Mouse (Mus musculus) forebrain, embryonic 14.5 days (tissue): Measurements from ENCODE around the gene Erc2. TPM values are rescaled to one million over a fixed set of nuclear protein-coding genes. Genes with fewer than 3 reads are reported as not detected.

Experiments
- ATAC-seq: fragments of 200-750 bp; cut with Nextera tagmentation; 2 replicates; pipeline ENCODE4 v1.8.0; 2017; ENCODE audit warnings: mild to moderate bottlenecking, moderate library complexity
- DNase-seq: peaks from one replicate; pipeline ENCODE4 v3.0.0-alpha.2; 2015; ENCODE audit warnings: low spot score
- H3K27ac ChIP-seq: fragments of 300-500 bp; sonication (generic); 2 replicates; pipeline ENCODE4 v1.5.1; 2014; ENCODE audit warnings: low read depth, mild to moderate bottlenecking, control low read depth, low read length, moderate library complexity
- H3K27me3 ChIP-seq: fragments of 300-500 bp; sonication (generic); replicated peaks from 2 replicates; pipeline ENCODE4 v1.6.1; 2014; ENCODE audit warnings: low read length, control low read depth, mixed read lengths; ENCODE audit not compliant: control insufficient read depth, insufficient read depth
- H3K36me3 ChIP-seq: fragments of 300-500 bp; sonication (generic); 2 replicates; pipeline ENCODE4 v1.6.1; 2014; ENCODE audit warnings: low read length, control low read depth; ENCODE audit not compliant: control insufficient read depth, insufficient read depth
- H3K4me1 ChIP-seq: fragments of 300-500 bp; sonication (generic); 2 replicates; pipeline ENCODE4 v1.6.1; 2014; ENCODE audit warnings: antibody characterized with exemption, low read length, control low read depth; ENCODE audit not compliant: control insufficient read depth, insufficient read depth
- H3K4me2 ChIP-seq: fragments of 300-500 bp; sonication (generic); 2 replicates; pipeline ENCODE4 v1.6.1; 2014; ENCODE audit warnings: mild to moderate bottlenecking, control low read depth, low read length
- H3K4me3 ChIP-seq: fragments of 300-500 bp; sonication (generic); 2 replicates; pipeline ENCODE4 v1.5.1; 2014; ENCODE audit warnings: low read depth, low read length, control low read depth
- H3K9ac ChIP-seq: fragments of 300-500 bp; sonication (generic); 2 replicates; pipeline ENCODE4 v1.6.1; 2014; ENCODE audit warnings: mild to moderate bottlenecking, low read length, control low read depth, moderate library complexity
- H3K9me3 ChIP-seq: fragments of 300-500 bp; sonication (generic); replicated peaks from 2 replicates; pipeline ENCODE4 v1.6.1; 2016; ENCODE audit warnings: low read length, control low read depth, mixed read lengths; ENCODE audit not compliant: control insufficient read depth
- WGBS: fragments of 180-500 bp; shearing (Covaris S2); extraction: QIAGEN DNeasy Blood & Tissue Kit; methylation state at CpG from one replicate; pipeline ENCODE4 v1.1.7; 2014; 5-methylcytosine and 5-hydroxymethylcytosine counted together
- polyA plus RNA-seq: library from polyadenylated mRNA; unstranded; fragments of >200 nt; fragmentation: Nextera tagmentation; extraction: Ambion mirVana; gene quantifications from 2 replicates; pipeline ENCODE4 v1.2.1, GENCODE M21; 2014

Erc2 gene
- polyA plus RNA-seq, 1 experiment from 2014 or later, result 40.6 TPM

GRCm38 (mm10) chr14:27674096-27674495 is 51.9 kb downstream of the Erc2 start:
- Histone ChIP-seq H3K4me2 (no peak overlapping the region), H3K27me3 (no peaks in the 10 kb centered on the region), H3K4me1 (no peaks in the 10 kb centered on the region), H3K4me3 (no peak overlapping the region), H3K9me3 (no peaks in the 10 kb centered on the region), H3K27ac (no peak overlapping the region), H3K36me3 (no peaks in the 10 kb centered on the region), H3K9ac (no peak overlapping the region)
- no peak for ATAC-seq
- DNase-seq, result no peak
- 86% methylated on average over 4 of the region's 4 CpGs for WGBS

DNA sequence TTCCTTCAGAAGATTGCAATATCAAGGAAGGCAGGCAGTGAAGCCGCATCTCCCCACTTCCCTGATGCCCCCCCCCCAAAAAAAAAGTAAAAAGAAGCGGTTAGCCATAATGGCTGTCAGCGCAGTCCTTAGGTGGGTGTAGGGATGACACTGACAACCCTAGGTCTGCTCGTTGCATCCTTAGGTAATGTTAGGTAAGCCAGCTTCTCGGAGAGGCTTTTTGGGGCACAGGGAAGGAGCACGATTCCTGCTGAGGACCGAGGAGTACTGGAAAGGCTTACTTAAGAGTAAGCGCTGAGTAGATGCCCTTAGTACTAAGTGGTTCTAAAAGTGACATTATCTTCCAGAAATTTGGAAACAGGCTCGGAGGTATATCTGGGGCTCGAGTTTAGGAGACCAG is 52.3 kb downstream of the Erc2 start:
- no peak overlapping the region for H3K4me3 ChIP-seq
- DNase-seq (no peak), ATAC-seq (no peak)
- no peaks in the 10 kb centered on the region for H3K36me3 ChIP-seq
- H3K4me2 ChIP-seq, result no peak overlapping the region
- H3K27ac ChIP-seq, result no peak overlapping the region
- 90% methylated on average over 10 of the region's 10 CpGs for whole genome bisulfite sequencing
- no peak overlapping the region for H3K9ac ChIP-seq
- H3K9me3 ChIP-seq, result no peaks in the 10 kb centered on the region
- no peaks in the 10 kb centered on the region for H3K27me3 ChIP-seq
- H3K4me1 ChIP-seq, result no peaks in the 10 kb centered on the region

- WGBS, result 95% methylated on average over 6 of the region's 6 CpGs
- no peaks in the 10 kb centered on the region for H3K36me3 ChIP-seq
- no peak for ATAC-seq
These were observed 52.8 kb downstream of the Erc2 start for GRCm38 (mm10) chr14:27675071-27675470.

GRCm38 (mm10) chr14:27682368-27683052 is 60.3 kb downstream of the Erc2 start:
- H3K9me3 ChIP-seq, result no peaks in the 10 kb centered on the region
- ATAC-seq, result no peak
- no peak overlapping the region for H3K27ac ChIP-seq
- WGBS, result 92% methylated on average over 3 of the region's 3 CpGs
- no peaks in the 10 kb centered on the region for H3K36me3 ChIP-seq
- H3K4me3 ChIP-seq, result no peak overlapping the region
- H3K4me1 ChIP-seq, result no peaks in the 10 kb centered on the region
- no peak overlapping the region for H3K4me2 ChIP-seq
- no peak for DNase-seq
- no peak overlapping the region for H3K9ac ChIP-seq
- no peaks in the 10 kb centered on the region for H3K27me3 ChIP-seq

More at GRCm38 (mm10) chr14:27675071-27675470, 52.8 kb downstream of the Erc2 start:
- no peak for DNase-seq
- H3K9me3 ChIP-seq, result no peaks in the 10 kb centered on the region
- H3K4me2 ChIP-seq, result no peak overlapping the region
- no peak overlapping the region for H3K9ac ChIP-seq
- no peak overlapping the region for H3K4me3 ChIP-seq
- H3K4me1 ChIP-seq, result no peaks in the 10 kb centered on the region
- H3K27me3 ChIP-seq, result no peaks in the 10 kb centered on the region
- no peak overlapping the region for H3K27ac ChIP-seq

DNA sequence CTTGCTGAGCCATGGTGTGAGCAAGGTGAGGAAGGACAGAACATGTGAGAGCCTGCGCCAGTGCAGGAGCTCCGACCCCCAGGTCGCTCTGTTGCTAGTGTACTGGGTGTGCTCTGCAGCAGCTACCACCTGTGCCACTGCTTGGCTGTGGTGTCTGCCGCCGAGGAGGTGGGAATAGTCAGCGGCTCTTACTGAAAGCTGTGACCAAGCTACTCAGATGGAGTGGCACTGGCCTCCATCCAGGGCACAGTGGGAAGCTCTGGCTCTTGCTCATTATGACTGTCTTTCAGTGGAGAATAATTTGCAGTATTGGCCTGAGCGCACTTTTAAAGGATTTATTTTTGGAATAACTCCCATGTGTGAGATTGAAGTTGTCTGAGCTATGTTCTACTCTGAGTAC is 73.6 kb downstream of the Erc2 start:
- no peak overlapping the region for H3K4me2 ChIP-seq
- H3K36me3 ChIP-seq, result no peaks in the 10 kb centered on the region
- DNase-seq, result peak; percentile 71
- H3K4me1 ChIP-seq, result 0 out of 2 replicates have a peak, but pooled peaks cover 4% of the 10 kb centered on the region
- H3K27ac ChIP-seq, result no peak overlapping the region
- no peak overlapping the region for H3K4me3 ChIP-seq
- H3K27me3 ChIP-seq, result no peaks in the 10 kb centered on the region
- no peak for ATAC-seq
- WGBS, result 75% methylated on average over 7 of the region's 7 CpGs
- no peak overlapping the region for H3K9ac ChIP-seq
- no peaks in the 10 kb centered on the region for H3K9me3 ChIP-seq

GRCm38 (mm10) chr14:27717364-27717763 is 95.1 kb downstream of the Erc2 start:
- no peak overlapping the region for H3K4me3 ChIP-seq
- H3K4me2 ChIP-seq, result no peak overlapping the region
- no peak overlapping the region for H3K9ac ChIP-seq
- no peaks in the 10 kb centered on the region for H3K36me3 ChIP-seq
- H3K27ac ChIP-seq, result no peak overlapping the region
- DNase-seq (no peak), ATAC-seq (no peak)
- no peaks in the 10 kb centered on the region for H3K9me3 ChIP-seq
- no peaks in the 10 kb centered on the region for H3K4me1 ChIP-seq
- H3K27me3 ChIP-seq, result no peaks in the 10 kb centered on the region
- 74% methylated on average over 7 of the region's 7 CpGs for WGBS

DNA sequence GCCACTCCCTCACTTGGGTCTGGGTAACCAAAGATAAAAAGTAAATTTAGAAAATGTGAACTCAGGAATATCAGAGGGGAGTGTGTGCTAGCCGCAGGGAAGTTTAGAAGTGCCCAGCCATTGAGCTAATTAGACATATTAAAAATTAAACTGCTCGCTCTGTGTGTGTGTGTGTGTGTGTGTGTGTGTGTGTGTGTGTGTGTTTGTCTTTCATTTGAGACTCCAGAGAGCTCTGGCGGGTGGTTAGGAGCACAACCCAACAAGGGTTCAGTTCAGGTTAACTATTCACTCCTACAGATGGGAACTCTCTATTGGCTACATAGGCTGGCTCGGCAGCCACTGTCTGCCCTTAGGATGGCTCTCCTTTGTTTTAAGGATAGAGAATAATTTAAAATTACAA is 97.4 kb downstream of the Erc2 start:
- Histone ChIP-seq H3K27ac (no peak overlapping the region), H3K36me3 (no peaks in the 10 kb centered on the region), H3K9me3 (no peaks in the 10 kb centered on the region), H3K9ac (no peak overlapping the region), H3K27me3 (no peaks in the 10 kb centered on the region), H3K4me2 (no peak overlapping the region), H3K4me3 (no peak overlapping the region), H3K4me1 (no peaks in the 10 kb centered on the region)
- no peak for ATAC-seq
- 87% methylated on average over 4 of the region's 4 CpGs for WGBS
- DNase-seq, result no peak

GRCm38 (mm10) chr14:27720944-27721343 is 98.7 kb downstream of the Erc2 start:
- H3K27me3 ChIP-seq, result no peaks in the 10 kb centered on the region
- DNase-seq, result no peak
- no peak overlapping the region for H3K4me2 ChIP-seq
- H3K36me3 ChIP-seq, result no peaks in the 10 kb centered on the region
- no peaks in the 10 kb centered on the region for H3K9me3 ChIP-seq
- H3K9ac ChIP-seq, result no peak overlapping the region
- no peak overlapping the region for H3K4me3 ChIP-seq
- no peak for ATAC-seq
- no peak overlapping the region for H3K27ac ChIP-seq
- no peaks in the 10 kb centered on the region for H3K4me1 ChIP-seq
- 97% methylated on average over 3 of the region's 3 CpGs for WGBS

DNA sequence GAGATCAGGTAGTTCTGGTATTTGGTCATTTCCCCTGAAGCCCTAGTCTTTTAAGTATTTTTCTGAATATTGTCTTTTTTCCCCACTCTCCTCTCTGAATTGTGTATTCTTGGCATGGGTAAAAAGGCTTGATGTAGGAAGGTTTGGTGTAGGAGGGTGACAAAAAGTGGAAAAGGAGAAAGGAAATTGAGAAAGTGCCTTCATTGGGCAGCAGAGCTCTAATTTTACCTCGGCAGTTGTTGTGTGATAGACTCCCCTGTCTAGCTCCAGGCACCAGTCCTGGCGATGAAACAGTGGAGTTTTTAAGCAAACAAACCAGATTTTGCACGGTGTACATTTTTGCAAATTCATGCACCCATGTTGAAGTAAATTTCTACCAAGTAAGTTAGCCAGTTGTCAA is 99.5 kb downstream of the Erc2 start:
- Histone ChIP-seq H3K27me3 (no peaks in the 10 kb centered on the region), H3K4me2 (no peak overlapping the region), H3K9ac (no peak overlapping the region), H3K4me3 (no peak overlapping the region), H3K9me3 (no peaks in the 10 kb centered on the region), H3K4me1 (no peaks in the 10 kb centered on the region), H3K36me3 (no peaks in the 10 kb centered on the region), H3K27ac (no peak overlapping the region)
- DNase-seq, result no peak
- no peak for ATAC-seq
- 85% methylated on average over 3 of the region's 3 CpGs for WGBS
